Mouse (Mus musculus) olfactory bulb, adult 2 months (tissue): ENCODE data around the gene Iqca.

Source experiments
- CTCF ChIP-seq: fragments of 200-500 bp; IDR thresholded peaks from 2 replicates; pipeline ENCODE4 v1.5.1; 2012; ENCODE audit warnings: low read depth, mild to moderate bottlenecking, low read length, moderate library complexity; ENCODE audit not compliant: insufficient read depth
- POLR2A ChIP-seq: fragments of 200-500 bp; IDR thresholded peaks from 2 replicates; pipeline ENCODE4 v1.6.1; 2012; ENCODE audit warnings: mild to moderate bottlenecking, low read depth, low read length, moderate library complexity; ENCODE audit not compliant: insufficient read depth

- no peak for TF ChIP-seq CTCF
- TF ChIP-seq POLR2A: no peak
Measured at GRCm38 (mm10) chr1:90163161-90163560, 10.0 kb upstream of the Iqca start.
